Mouse (Mus musculus) MEL-GATA-1-ER (cell line): ENCODE measurements at regions not wholly inside any gene's neighbourhood (a gene's known extent, or its start where the extent isn't known, plus 50 kb on each side); places are given as distances from the start of the nearest gene placed in this dataset.
A peak's percentile ranks its signal among the peaks of the same experiment; 100 is the strongest.
"Not testable (repeated sequence)": the region's sequence is repeated elsewhere in the genome, so short reads cannot be mapped to it uniquely, and the experiment has no call there.

Experiments
- DNase-seq: peaks from one replicate; pipeline ENCODE4 v3.0.0-alpha.2; 2012; ENCODE audit warnings: low read depth; ENCODE audit errors: extremely low read depth

DNA sequence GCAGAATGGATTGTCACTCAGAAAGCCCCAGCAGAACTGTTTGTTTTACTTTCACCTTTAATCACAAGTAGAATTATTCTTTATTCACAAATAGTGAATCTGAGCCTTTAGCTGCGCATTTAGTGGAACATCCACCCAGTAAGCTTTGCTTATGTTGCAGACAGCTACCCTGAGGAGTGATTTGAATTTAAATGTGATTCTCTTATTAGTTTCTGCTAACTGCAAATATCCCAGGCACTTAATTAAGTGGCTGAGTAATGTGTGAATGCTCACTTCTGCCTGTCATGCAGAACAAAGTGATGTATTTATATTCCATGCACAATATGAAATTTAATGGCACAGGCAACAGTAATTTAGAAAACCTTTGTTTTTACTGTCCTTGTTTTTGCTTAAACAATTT is 344.4 kb upstream of the Nova1 start:
- no peak for DNase-seq

GRCm38 (mm10) chr12:47162624-47163151 is 344.0 kb upstream of the Nova1 start:
- no peak for DNase-seq

- DNase-seq = no peak
Observed at GRCm38 (mm10) chr12:47160626-47161025, 341.9 kb upstream of the Nova1 start.

DNA sequence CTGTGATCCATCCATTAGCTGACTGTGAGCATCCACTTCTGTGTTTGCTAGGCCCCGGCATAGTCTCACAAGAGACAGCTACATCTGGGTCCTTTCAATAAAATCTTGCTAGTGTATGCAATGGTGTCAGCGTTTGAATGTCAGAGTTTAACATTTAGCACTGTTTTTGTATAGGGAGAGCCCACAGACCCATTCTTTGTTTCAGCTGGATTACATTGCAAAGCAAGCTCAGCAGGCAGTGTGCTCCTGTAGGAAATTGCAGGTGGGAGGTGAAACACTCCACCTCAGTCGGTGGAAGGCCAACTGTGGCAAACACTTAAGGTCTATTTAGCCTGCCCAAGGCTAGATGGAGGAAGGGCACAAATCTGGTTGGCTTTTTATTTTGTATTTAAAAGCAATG is 337.2 kb upstream of the Nova1 start:
- DNase-seq = not testable (repeated sequence)

GRCm38 (mm10) chr12:47140677-47141076 is 321.9 kb upstream of the Nova1 start:
- no peak for DNase-seq

DNA sequence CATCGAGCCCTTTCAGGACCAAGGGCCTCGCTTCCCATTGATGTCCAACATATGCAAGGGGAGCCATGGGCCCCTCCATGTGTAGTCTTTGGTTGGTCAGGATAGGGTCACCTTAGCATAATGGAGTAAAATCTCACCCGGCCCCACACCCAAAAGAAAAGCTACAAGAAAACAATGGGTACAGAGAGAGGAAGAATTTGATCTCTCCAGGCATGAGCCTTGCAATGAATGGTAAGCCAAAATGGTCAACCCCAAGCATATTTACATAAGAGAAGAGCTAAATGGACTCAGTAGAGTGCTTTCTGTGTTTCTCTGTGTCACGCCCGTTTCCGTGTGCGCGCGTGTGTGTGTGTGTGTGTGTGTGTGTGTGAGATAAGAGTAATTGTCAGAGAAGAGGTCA is 311.1 kb upstream of the Nova1 start:
- no peak for DNase-seq

DNA sequence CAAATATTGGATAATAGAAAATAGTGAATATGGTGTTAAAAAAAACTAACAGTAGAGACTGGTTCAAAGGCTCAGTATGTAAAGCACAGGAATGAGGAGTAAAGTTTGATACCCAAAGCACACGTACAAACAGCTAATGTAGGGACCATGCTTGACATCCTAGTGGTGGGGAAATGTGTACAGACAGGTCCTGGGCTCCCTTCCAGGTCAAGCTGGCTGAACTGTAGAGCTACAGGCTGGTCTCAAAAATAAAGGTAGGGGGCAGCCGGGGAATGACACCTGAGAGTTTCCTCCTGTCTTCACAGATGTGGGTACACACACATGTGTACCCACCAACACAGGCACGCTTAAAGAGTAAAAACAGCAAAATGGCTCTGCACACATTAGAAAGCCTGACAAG is 309.9 kb upstream of the Nova1 start:
- DNase-seq = no peak

GRCm38 (mm10) chr12:47121426-47121825 is 302.7 kb upstream of the Nova1 start:
- no peak for DNase-seq

DNA sequence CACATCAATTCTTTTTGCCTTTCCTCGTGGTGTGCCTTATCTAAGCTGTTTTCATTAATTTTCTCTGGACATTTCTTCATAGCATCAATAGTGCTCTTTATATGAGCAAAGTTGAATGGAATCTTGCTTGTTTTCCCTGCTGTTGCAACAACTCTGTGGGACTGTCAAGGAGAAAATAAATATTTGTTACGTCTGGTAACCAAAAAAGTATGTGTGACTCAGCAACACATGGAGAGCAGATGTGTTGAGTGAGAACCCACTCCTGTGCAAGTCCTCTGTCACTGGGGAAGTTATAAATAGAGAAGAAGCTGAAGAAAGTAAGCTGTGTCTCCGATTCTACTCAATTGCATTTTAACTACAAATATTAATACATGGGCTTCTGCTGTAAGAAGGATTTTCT is 298.8 kb upstream of the Nova1 start:
- DNase-seq = no peak

- DNase-seq = no peak
Observed at GRCm38 (mm10) chr12:47089234-47089633, 270.5 kb upstream of the Nova1 start.

- DNase-seq = no peak
Observed at GRCm38 (mm10) chr12:47074961-47075360, 256.2 kb upstream of the Nova1 start.

DNA sequence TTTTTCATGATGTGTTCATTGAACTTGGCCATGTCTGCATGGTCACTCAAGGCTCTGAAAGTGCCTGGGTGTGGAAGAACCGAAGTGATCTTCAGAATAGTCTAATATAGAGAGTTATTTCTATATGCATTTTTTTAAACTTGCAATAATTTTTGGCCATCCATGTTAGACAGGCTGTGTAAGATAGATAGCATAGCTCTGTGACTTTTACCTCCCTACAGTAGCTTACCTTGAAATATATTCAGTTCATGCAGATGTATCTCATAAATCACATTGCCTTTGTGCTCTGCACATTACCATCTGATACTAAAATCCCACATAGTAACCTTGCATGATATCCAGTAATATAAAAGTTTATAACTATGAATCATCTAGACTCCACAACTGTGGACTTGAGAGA is 233.7 kb upstream of the Nova1 start:
- DNase-seq = no peak

DNA sequence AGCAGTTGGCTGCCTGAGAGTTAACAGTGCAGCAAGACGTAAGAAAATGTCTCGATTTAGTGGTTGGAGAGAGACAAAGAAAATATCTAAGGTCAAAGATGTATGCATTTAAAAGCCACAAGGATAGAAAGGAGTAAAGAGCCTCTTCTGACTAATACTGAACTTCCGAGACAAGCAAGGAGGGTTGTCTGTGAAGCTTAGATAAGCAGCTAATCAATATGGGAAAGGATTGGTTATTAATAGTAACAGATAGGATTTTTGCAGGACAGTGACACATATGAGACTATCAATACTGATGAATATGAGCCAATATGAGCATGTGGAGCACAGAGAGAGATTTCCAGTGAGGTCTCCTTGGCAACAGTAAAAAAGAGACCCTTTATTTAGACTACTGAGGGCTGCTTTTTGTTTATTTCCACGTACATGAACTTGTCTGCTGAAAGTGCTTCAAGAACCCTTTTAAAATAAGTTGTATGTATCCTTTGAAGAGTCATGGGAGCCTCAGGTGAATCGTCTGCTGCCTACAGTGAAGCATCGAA is 202.2 kb upstream of the Nova1 start:
- DNase-seq = no peak

GRCm38 (mm10) chr12:46992343-46992742 is 173.6 kb upstream of the Nova1 start:
- no peak for DNase-seq

GRCm38 (mm10) chr12:46988972-46989371 is 170.2 kb upstream of the Nova1 start:
- DNase-seq = no peak

DNA sequence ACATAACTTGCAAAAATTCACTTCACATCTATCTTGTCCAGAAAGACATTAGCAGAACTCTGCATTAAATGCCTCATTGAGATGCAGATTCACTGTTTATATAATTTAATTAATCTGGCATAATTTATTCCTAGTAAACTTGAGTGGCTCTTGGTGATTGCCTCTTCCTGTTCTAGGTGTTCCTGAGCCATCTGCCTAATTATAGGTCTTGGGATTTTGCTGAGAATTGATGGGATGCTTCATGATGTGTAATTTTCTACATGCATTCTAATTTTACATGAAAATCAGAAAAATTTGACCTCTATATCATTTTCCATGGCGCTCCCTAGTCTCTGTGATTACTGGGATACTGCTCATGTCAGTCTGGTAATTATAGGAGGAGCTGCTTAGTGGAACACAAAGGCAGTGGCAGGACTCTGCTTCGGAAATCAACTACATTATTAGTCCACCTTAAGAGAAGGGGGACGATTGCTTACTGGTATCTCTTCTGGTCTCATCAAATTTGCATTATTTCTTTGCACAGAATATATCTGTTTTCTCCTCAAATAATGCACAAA is 131.6 kb upstream of the Nova1 start:
- no peak for DNase-seq

DNA sequence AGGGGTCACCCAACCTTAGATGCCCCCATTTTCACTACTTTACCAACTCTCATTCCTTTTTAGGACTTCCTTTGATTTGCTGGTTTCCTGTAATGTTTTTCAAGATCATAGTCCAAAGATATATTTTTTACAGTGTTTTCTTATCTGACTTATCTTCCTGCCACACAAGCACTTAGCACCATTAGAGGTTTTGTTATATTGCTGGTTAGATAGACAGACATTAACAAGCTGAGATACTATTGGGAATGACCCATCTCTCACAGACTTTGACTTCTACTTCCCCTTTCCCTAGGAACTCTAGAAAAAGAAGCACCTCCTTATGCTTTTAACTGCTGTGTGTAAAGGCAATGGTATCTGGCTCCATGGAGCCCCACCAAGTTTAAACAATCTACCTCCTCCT is 127.0 kb upstream of the Nova1 start:
- peak; percentile 15 for DNase-seq

DNA sequence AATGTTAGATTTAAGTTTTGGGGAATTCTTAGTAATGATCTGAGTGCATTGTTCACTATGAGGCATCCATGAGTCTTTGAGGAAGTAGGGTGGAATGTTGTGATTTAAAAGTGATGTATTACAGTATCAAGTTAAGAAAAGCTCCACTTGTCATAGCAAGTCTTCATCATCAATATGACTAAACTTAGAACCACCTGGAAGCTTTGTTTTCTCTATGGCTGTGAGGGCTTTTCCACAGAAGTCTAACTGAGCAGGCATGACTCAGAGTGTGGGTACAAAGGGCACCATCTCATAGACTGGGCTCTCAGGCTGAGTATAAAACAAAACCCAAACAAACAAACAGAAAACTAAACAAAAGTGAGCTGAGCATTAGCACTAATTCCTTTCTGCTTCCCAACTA is 112.4 kb upstream of the Nova1 start:
- no peak for DNase-seq

GRCm38 (mm10) chr12:46917286-46917685 is 98.6 kb upstream of the Nova1 start:
- no peak for DNase-seq

DNA sequence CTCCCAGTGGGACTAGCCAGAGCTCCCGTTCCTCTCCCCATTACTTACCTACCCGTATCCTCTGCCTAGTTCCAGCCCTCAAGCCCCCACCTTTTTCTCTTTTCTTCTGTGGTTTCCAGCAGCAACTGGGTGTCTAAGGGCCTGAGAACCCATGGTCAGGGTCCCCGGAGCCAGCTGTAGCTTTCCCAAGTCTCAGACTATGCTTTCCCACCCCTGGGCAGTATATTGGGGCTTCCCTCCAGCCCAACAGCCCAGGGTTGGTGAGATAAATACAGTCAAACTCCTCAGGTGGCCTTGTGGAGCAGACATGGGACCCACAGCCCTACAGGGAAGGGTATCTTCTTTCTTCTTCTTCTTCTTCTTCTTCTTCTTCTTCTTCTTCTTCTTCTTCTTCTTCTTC is 59.4 kb upstream of the Nova1 start:
- no peak for DNase-seq

- DNase-seq = peak; percentile 15
Observed at GRCm38 (mm10) chr12:46870130-46870529, 51.4 kb upstream of the Nova1 start.
